In genomic region chr2:73690783-73691604, GRCm38 (mm10) we compare ENCODE assay signal across 19 mouse cellular contexts.
DNase-seq lines count a peak whose midpoint lies in the region; ATAC-seq and TF ChIP-seq lines count a peak whose summit lies in the region.
"Had no signal": no experiment of that assay in that cellular context is flagged by ENCODE, and none has a peak within 500 bp of the region (broad histone marks: within the 10 kb centered on the region; RNA-seq: fewer than 3 reads in every experiment).

No protein-coding gene starts in this region.

- H3K36me3 ChIP-seq in forebrain, postnatal 0 days (ENCODE audit: insufficient read depth) = no peaks in the 10 kb centered on the region
- no peaks in the 10 kb centered on the region for H3K36me3 ChIP-seq in forebrain, embryonic 14.5 days (ENCODE audit: control insufficient read depth, insufficient read depth, low read length)
- peaks cover 7% of the 10 kb centered on the region; the same call in 1 of the 2 replicates for H3K36me3 ChIP-seq in limb, embryonic 12.5 days
- H3K36me3 ChIP-seq: embryonic facial prominence, embryonic 12.5 days; hindbrain, embryonic 12.5 days had no signal

- intact Hi-C loops in left cerebral cortex, adult 2 months (cut with DNase I) = no loop called here

- H3K27me3 ChIP-seq in forebrain, postnatal 0 days (ENCODE audit: insufficient read depth, low read length) = no peaks in the 10 kb centered on the region
- H3K27me3 ChIP-seq in forebrain, embryonic 14.5 days (replicated peaks; ENCODE audit: control insufficient read depth, insufficient read depth, low read length) = no peaks in the 10 kb centered on the region
- no peaks in the 10 kb centered on the region for H3K27me3 ChIP-seq in limb, embryonic 12.5 days
- H3K27me3 ChIP-seq: embryonic facial prominence, embryonic 12.5 days; hindbrain, embryonic 12.5 days; midbrain, embryonic 12.5 days had no signal

- H3K27ac ChIP-seq in forebrain, postnatal 0 days (ENCODE audit: low read depth, low read length) = no peak overlapping the region
- H3K27ac ChIP-seq in forebrain, embryonic 14.5 days (ENCODE audit: low read depth, low read length) = no peak overlapping the region
- H3K27ac ChIP-seq in left cerebral cortex, adult 2 months = peak overlapping the region; percentile 76
- peak overlapping the region; percentile 78 for H3K27ac ChIP-seq in limb, embryonic 12.5 days
- H3K27ac ChIP-seq: embryonic facial prominence, embryonic 12.5 days; hindbrain, embryonic 12.5 days; kidney, postnatal 0 days; midbrain, embryonic 12.5 days had no signal

- no peak for TF ChIP-seq CTCF in forebrain, postnatal 0 days (IDR thresholded peaks at IDR 0.05; ENCODE audit: low read depth)
- no peak for TF ChIP-seq CTCF in left cerebral cortex, adult 2 months (IDR thresholded peaks at IDR 0.05)

- DNase-seq in forebrain, postnatal 0 days = no peak
- DNase-seq in forebrain, embryonic 14.5 days (ENCODE audit: low spot score) = no peak
- DNase-seq in left cerebral cortex, adult 2 months (ENCODE audit: extremely low spot score in 1 of 2, low spot score in 2 of 2) = no peak
- DNase-seq in left cerebral cortex, adult 8-10 months (ENCODE audit: low spot score in 2 of 2) = no peak
- peak; percentile 61 for DNase-seq in brain, adult 2 months (ENCODE audit: low read depth, low spot score)
- no peak for DNase-seq in heart, postnatal 4 days
- DNase-seq: adrenal gland, postnatal 14 days; kidney, adult 2 months; layer of hippocampus, postnatal 36 days; liver, postnatal 0 days; lung, postnatal 10 days had no signal

- ATAC-seq in forebrain, postnatal 0 days = peak; percentile 45; the same call in 1 of the 2 replicates
- ATAC-seq in forebrain, embryonic 14.5 days = no peak
- no peak for ATAC-seq in limb, embryonic 12.5 days (ENCODE audit: insufficient number of reproducible peaks, insufficient read depth, low FRiP score, low TSS enrichment, low read depth)
- no peak for ATAC-seq in activated CD4-positive, CD25-positive, alpha-beta regulatory T cell, adult 4 months
- ATAC-seq: liver, postnatal 0 days had no signal

- no peak overlapping the region for H3K4me3 ChIP-seq in forebrain, postnatal 0 days (ENCODE audit: low read depth, low read length)
- H3K4me3 ChIP-seq in forebrain, embryonic 14.5 days (ENCODE audit: low read depth, low read length) = no peak overlapping the region
- no peak overlapping the region for H3K4me3 ChIP-seq in left cerebral cortex, adult 2 months
- no peak overlapping the region for H3K4me3 ChIP-seq in limb, embryonic 12.5 days (replicated peaks)
- H3K4me3 ChIP-seq: embryonic facial prominence, embryonic 12.5 days; hindbrain, embryonic 12.5 days; midbrain, embryonic 12.5 days had no signal

- no peaks in the 10 kb centered on the region for H3K4me1 ChIP-seq in forebrain, postnatal 0 days (ENCODE audit: insufficient read depth)
- no peaks in the 10 kb centered on the region for H3K4me1 ChIP-seq in forebrain, embryonic 14.5 days (ENCODE audit: control insufficient read depth, insufficient read depth, low read length)
- H3K4me1 ChIP-seq in limb, embryonic 12.5 days (replicated peaks) = peaks cover 8% of the 10 kb centered on the region
- H3K4me1 ChIP-seq: embryonic facial prominence, embryonic 12.5 days; hindbrain, embryonic 12.5 days; midbrain, embryonic 12.5 days had no signal

- WGBS in forebrain, postnatal 0 days = 57% methylated on average over 6 of the region's 6 CpGs
- 70% methylated on average over 6 of the region's 6 CpGs for WGBS in forebrain, embryonic 14.5 days
- 71% methylated on average over 6 of the region's 6 CpGs for WGBS in limb, embryonic 12.5 days

- H3K9me3 ChIP-seq in forebrain, postnatal 0 days (ENCODE audit: low read length) = no peaks in the 10 kb centered on the region
- no peaks in the 10 kb centered on the region for H3K9me3 ChIP-seq in forebrain, embryonic 14.5 days (replicated peaks; ENCODE audit: control insufficient read depth, low read length)
- H3K9me3 ChIP-seq in limb, embryonic 12.5 days = no peaks in the 10 kb centered on the region
- H3K9me3 ChIP-seq: embryonic facial prominence, embryonic 12.5 days; hindbrain, embryonic 12.5 days; midbrain, embryonic 12.5 days had no signal

- no peak overlapping the region for H3K4me2 ChIP-seq in forebrain, postnatal 0 days (ENCODE audit: low read depth)
- H3K4me2 ChIP-seq in forebrain, embryonic 14.5 days (ENCODE audit: low read length) = no peak overlapping the region
- no peak overlapping the region for H3K4me2 ChIP-seq in limb, embryonic 12.5 days
- H3K4me2 ChIP-seq: embryonic facial prominence, embryonic 12.5 days; heart, embryonic 11.5 days; hindbrain, embryonic 12.5 days; liver, embryonic 11.5 days; midbrain, embryonic 12.5 days had no signal

- H3K9ac ChIP-seq in forebrain, postnatal 0 days = no peak overlapping the region
- no peak overlapping the region for H3K9ac ChIP-seq in forebrain, embryonic 14.5 days (ENCODE audit: low read length)
- no peak overlapping the region for H3K9ac ChIP-seq in limb, embryonic 12.5 days (replicated peaks)
- H3K9ac ChIP-seq: embryonic facial prominence, embryonic 12.5 days; hindbrain, embryonic 12.5 days; liver, postnatal 0 days; midbrain, embryonic 12.5 days had no signal

Comparison
In these comparisons a context has a peak if more than half of its experiments do, and no peak if none do; other contexts are left out.
1. H3K27ac ChIP-seq: peak in left cerebral cortex, adult 2 months (single experiment) and limb, embryonic 12.5 days (single experiment); none in forebrain, postnatal 0 days (single experiment) and forebrain, embryonic 14.5 days (single experiment).